Mouse (Mus musculus) lung, adult 2 months (tissue): ENCODE measurements around the gene Ppp2r3a. TPM values are rescaled to one million over a fixed set of nuclear protein-coding genes. Genes with fewer than 3 reads are reported as not detected.
A peak's percentile ranks its signal among the peaks of the same experiment; 100 is the strongest.

Experiments used
- DNase-seq: peaks from one replicate; pipeline ENCODE4 v3.0.0; 2022
- H3K4me1 ChIP-seq: fragments of 200-500 bp; 2 replicates; pipeline ENCODE4 v1.6.1; 2011; ENCODE audit warnings: low read length; ENCODE audit not compliant: control insufficient read depth, insufficient read depth
- H3K4me3 ChIP-seq: fragments of 200-500 bp; replicated peaks from 2 replicates; pipeline ENCODE3; 2011; ENCODE audit warnings: low read depth, mild to moderate bottlenecking, control low read depth, low read length; ENCODE audit errors: extremely low read depth
- CTCF ChIP-seq: fragments of 200-500 bp; IDR thresholded peaks from 2 replicates; pipeline ENCODE4 v1.5.1; 2011; ENCODE audit warnings: mild to moderate bottlenecking, low read length, control low read depth; ENCODE audit not compliant: insufficient read depth
- POLR2A ChIP-seq: fragments of 200-500 bp; IDR thresholded peaks from 2 replicates; pipeline ENCODE4 v1.6.1; 2011; ENCODE audit warnings: low read depth, mild to moderate bottlenecking, control low read depth, low read length, borderline replicate concordance; ENCODE audit errors: extremely low read depth
- WGBS: fragments of 180-500 bp; shearing (Covaris S2); methylation state at CpG from one replicate; pipeline ENCODE4 v1.1.7; 2018; 5-methylcytosine and 5-hydroxymethylcytosine counted together
- polyA plus RNA-seq: library from polyadenylated mRNA; depleted of rRNA; stranded (reverse); fragments of >200 nt; gene quantifications from 2 replicates; pipeline ENCODE4 v1.2.3, GENCODE M21; 2012; rRNA removed

Gene Ppp2r3a
- polyA plus RNA-seq: 2.8 and 6.7 TPM in 2 replicates

DNA sequence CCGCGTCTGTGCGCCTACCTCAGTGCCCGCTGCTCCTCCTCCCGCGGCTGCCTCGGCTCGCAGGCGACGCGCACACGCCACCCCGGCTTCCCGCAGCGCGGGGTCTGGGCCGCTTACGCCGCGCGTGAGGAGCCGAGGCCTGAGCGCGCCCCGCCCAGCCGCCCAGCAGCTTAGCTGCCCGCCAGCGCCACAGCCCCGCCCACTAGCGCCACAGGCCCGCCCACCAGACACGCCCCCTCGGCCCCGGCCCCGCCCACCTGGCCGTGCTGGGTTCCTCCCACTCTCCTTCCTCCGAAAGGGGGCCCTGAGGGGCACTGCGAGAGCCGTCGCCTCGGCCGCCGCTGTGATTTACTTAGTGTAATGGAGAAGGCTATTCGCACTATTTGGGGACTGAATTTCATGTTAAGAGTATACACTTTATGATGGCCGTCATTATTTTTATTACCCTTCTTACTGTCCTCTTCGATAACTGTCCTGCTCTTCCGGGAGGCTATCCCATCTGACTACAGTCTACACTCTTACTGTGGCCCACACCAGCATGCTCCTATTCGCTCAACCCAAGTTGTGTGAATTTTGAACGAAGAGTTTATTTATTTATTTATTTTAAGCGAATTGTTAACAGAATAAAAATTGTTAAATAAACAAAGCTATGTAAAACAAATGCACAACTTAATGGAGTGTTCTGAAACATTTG, at the start of gene Ppp2r3a:
Gene Ppp2r3a (minus strand): TSS at position 152 of the 694 bp plus-strand sequence.
- Histone ChIP-seq H3K4me1 (peaks cover 3% of the 10 kb centered on the region), H3K4me3 (peak within 1 kb of the TSS; percentile 75)
- peak; percentile 99 for DNase-seq
- TF ChIP-seq POLR2A (peak; percentile 50; the same call in 1 of the 2 replicates), CTCF (no peak)
- WGBS: under 1% methylated on average over 50 of the region's 50 CpGs

DNA sequence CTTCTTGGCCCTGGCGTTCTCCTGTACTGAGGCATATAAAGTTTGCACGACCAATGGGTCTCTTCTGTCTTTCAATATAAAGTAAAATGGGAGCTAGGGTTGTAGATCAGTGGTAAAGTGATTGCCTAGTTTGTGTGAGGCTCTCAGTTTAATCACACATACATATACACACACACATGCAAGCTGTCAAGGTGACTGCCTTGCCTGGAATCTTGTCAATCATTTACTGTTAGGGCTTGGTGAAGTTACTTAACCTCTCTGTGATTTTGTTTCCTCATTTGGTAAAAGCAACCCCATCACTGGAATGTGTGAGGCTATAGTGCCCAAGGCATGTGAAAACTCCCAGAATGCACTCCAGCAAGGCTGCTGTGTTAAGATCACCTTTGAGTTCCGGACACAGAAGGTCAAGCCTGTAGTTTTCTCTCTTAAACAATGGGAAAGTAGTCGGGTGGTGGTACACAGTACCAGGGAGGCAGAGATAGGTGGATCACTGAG, 48.9 kb upstream of the Ppp2r3a start:
- Histone ChIP-seq H3K4me3 (no peak overlapping the region), H3K4me1 (no peaks in the 10 kb centered on the region)
- DNase-seq: no peak
- WGBS: 82% methylated on average over 4 of the region's 4 CpGs
- TF ChIP-seq POLR2A: no peak

DNA sequence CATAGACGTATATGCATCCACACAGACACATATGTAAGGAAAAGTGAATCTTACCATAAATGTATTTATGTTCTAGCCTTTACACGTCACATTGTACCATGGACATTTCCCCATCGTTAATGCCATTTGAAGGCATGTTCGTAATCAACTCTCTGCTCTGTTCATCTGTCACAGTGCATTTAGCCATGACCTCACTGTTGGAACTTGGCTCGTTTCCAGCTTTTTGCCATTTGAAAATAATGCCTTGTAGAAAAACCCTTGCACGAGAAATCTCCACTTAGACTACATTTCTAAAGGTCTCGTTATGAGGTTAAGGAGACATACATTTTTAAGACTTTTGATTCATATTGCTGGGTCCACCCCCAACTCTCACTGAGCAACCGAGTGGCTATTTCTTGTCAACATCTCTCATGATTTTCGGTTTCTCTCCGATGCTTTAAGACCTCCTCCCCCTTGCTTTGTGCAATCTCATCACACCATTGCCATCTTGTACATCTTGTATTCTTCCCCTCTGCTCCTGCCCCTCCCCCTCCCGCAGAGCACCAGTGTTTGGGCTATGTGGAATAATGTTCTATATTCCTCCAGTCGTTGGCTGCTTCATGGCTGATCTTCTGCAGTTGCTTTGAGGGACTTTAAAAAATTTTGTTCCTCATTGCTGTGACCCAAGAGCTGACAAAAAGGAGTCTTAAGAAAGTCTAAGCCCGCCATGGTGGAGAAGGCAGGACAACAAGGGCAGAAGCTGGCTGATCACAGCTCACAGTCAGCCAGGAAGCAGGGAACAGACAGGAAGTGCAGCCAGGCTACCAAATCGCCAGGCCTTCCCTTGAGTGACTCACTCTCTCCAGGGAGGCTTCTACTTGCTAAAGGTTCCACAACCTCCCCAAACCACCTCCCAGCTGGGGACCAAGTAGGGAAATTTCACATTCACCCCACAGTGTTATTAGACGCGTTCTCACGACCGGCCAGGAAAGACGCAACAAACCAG, 40.4 kb upstream of the Ppp2r3a start:
- Histone ChIP-seq H3K4me3 (no peak overlapping the region), H3K4me1 (no peaks in the 10 kb centered on the region)
- TF ChIP-seq POLR2A (no peak), CTCF (no peak)
- 70% methylated on average over 19 of the region's 19 CpGs for WGBS
- no peak for DNase-seq

DNA sequence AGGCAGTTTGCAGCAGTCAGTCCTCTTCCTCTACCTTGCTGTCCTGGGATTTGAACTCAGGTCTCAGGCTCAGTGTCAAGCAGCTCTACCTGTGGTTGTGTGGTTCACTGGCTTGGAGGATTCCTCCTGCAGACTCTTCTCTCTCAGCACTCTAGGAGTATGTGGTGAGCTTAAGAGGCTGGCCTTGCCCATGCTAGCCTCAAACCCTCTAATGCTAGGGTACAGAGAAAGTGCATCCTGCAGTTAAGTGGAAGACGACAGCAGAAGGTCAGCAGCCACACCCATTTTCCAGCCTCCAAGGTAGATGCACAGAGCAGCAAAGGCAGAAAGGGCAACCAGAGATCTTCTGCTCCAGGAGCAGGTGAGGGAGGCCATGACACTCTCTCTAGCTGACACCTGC, 39.3 kb upstream of the Ppp2r3a start:
- 75% methylated on average over 1 of the region's 1 CpGs for WGBS
- TF ChIP-seq POLR2A (no peak), CTCF (no peak)
- no peak for DNase-seq
- Histone ChIP-seq H3K4me3 (no peak overlapping the region), H3K4me1 (no peaks in the 10 kb centered on the region)

DNA sequence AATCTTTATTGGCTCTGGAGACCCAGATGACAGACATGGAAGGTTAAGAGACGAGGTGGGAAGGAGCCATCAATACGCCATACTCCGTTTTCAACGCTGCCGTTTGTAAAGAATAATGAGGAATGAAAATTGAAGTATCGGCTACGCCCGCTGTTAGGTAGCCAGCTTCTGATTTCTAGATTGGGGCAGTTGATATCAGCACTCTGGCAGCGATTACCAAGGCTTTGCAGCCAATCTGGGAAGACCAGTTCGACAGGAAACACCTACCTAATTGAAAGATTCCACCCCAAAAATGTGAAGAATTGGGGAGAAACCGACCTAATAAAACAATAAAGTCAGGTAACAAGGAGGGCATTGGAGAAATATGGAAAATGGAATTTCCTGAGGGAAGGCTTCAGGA, 38.2 kb upstream of the Ppp2r3a start:
- Histone ChIP-seq H3K4me1 (no peaks in the 10 kb centered on the region), H3K4me3 (no peak overlapping the region)
- DNase-seq: no peak
- 74% methylated on average over 11 of the region's 11 CpGs for WGBS
- TF ChIP-seq POLR2A: no peak
- no peak for TF ChIP-seq CTCF

DNA sequence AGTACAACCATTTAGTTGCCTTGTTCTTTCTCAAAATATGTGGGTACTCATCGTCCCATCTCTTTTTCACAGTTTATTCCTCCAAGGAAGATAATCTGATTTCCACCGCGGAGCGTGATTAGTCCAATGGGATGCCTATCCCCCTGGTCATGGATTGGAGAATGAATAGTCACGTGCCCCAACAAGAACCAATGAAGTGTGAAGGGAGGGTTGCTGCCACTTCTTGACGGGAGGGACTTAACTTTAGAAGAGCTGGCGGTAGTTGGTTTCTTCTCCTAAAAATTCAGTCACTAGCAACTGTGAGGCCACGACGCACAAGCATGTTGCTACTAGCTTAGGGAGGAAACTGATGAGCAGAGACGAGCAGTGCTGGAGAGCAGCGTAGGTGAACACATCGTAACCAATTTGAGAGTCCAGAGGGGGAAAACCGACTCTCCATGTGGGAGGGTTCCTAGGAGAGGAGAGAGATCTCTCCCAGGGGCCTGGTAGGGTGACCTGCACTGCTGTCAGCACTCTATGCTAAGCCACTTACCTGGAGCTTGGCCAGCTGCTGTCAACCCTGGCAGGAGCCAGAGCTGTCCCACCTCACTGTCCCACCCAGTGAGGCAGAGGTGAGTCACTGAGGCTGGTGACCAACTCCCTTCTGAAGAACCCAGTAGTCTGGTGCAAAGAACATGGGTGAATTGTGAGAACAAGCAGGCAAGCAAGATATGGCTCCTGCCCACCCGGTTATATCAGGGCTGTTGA, 37.5 kb upstream of the Ppp2r3a start:
- WGBS: 86% methylated on average over 14 of the region's 14 CpGs

DNA sequence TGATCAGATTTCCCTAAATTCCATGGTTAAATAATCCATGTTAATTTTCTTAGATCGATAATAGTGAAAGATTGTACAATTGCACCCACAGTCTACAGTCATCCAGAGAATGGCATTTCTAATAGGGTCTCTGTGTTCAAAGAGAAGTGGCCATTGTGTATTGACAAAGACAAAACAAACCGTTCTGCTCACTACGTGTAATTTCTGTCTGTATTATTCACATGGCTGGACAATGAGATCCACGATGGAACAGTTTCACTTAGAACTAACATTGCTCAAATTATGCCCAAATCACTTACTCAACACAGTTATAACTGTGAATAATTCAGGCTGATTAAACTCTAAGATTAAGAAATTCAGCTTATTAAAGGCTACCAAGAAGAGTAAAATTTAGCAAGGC, 35.2 kb upstream of the Ppp2r3a start:
- 73% methylated on average over 4 of the region's 4 CpGs for WGBS
- no peak overlapping the region for H3K4me3 ChIP-seq
- DNase-seq: no peak
- TF ChIP-seq POLR2A (no peak), CTCF (no peak)
- no peaks in the 10 kb centered on the region; the same call in 1 of the 2 replicates for H3K4me1 ChIP-seq

More for the DNA sequence above, 37.5 kb upstream of the Ppp2r3a start:
- no peak for TF ChIP-seq POLR2A
- no peak for TF ChIP-seq CTCF
- no peak for DNase-seq
- Histone ChIP-seq H3K4me3 (no peak overlapping the region), H3K4me1 (no peaks in the 10 kb centered on the region)

DNA sequence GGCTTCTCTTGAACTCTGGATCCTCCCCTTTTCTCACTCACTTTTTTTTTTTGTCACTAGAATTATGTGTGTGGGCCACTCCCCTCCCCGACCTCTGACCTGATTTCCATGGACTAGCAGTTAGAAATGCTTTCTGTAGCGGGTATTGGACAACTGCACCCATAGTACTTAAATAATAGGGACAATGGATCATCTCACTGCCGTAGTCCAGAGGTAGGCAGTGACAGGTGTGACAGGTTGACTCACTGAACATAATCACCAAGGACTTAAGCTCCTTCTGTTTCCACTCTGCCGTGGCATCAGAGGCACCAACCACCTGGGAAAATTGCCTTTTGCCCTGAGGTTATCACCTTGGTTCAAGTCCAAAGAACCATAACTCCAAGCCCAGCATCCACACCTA, 32.5 kb upstream of the Ppp2r3a start:
- TF ChIP-seq POLR2A (no peak), CTCF (no peak)
- H3K4me1 ChIP-seq: no peaks in the 10 kb centered on the region; the same call in 1 of the 2 replicates
- no peak overlapping the region for H3K4me3 ChIP-seq
- DNase-seq: no peak
- WGBS: 73% methylated on average over 4 of the region's 4 CpGs

DNA sequence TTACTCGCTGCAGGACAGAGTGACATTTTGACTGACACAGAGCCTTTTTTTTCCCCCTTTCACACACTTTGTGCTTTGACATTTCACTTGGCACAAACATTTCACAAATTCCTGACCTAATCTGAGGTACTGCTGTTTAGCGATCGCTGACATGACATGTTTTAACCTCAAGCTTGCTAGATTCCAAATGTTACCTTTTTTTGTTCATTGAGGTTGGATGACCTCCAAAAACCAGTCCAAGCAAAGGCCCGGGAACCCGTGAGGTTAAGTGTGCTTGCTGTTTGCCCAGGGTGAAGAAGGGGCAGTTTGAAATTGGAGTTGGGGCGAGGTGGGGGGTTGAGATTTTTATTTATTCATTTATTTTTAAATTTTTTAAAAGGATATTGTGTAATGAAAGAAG, 31.1 kb upstream of the Ppp2r3a start:
- DNase-seq: no peak
- 49% methylated on average over 6 of the region's 6 CpGs for WGBS
- no peak overlapping the region for H3K4me3 ChIP-seq
- H3K4me1 ChIP-seq: no peaks in the 10 kb centered on the region; the same call in 1 of the 2 replicates
- TF ChIP-seq CTCF: no peak
- TF ChIP-seq POLR2A: no peak
